Mouse (Mus musculus) testis, adult 2 months (tissue): ENCODE data around the gene Ccl22.

Experiments
- CTCF ChIP-seq: fragments of 200-500 bp; IDR thresholded peaks from 2 replicates; pipeline ENCODE4 v1.5.1; 2012; ENCODE audit warnings: low read depth, mild to moderate bottlenecking, inconsistent platforms, low read length, moderate library complexity; ENCODE audit not compliant: control insufficient read depth, insufficient read depth, insufficient replicate concordance
- POLR2A ChIP-seq: fragments of 200-500 bp; IDR thresholded peaks from 2 replicates; pipeline ENCODE4 v1.6.1; 2012; ENCODE audit warnings: low read depth, mild to moderate bottlenecking, inconsistent platforms, low read length, moderate library complexity; ENCODE audit not compliant: control insufficient read depth

GRCm38 (mm10) chr8:94781155-94781837 is 35.9 kb downstream of the Ccl22 start:
- TF ChIP-seq CTCF (no peak), POLR2A (no peak)
